11 mouse cellular contexts compared by ENCODE assay signal in the genomic region with DNA sequence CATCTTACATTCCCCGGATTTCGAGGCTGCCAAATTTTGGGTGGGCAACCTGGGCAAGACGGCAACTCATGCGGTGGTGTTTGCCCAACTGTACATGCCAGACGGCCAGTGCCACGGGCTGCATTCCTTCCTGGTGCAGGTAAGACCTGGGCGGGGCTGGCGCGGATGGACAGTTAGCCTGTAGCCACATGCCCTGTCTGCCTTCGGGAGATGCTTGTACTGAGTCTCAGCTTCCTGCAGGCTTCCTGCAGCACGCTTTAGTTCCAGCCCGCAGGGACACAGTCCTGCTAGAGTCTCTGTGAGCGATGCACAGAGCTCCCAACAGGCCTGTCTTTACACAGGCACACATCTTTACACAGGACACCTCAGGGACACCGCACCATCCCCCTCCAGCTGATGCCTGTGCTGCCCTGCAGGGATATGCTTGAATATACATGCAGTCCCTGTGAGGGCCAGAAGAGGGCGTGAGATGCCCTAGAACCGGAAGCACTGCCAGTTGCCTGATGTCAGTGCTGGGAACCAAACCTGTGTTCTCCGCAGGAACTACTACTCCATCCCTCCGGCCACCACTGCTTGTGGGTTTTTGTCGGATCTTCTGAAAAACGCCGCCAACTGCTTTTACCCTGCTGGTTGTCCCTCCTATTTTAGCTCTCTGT. TPM values are rescaled to one million over a fixed set of nuclear protein-coding genes. Genes with fewer than 3 reads are reported as not detected.
DNase-seq lines count a peak whose midpoint lies in the region; ATAC-seq and TF ChIP-seq lines count a peak whose summit lies in the region.
"Had no signal": no experiment of that assay in that cellular context is flagged by ENCODE, and none has a peak within 500 bp of the region (broad histone marks: within the 10 kb centered on the region; RNA-seq: fewer than 3 reads in every experiment).

No protein-coding gene starts in this region.

- H3K4me2 ChIP-seq in stomach, postnatal 0 days (replicated peaks; ENCODE audit: low read depth), result no peak overlapping the region
- H3K4me2 ChIP-seq in kidney, embryonic 16.5 days (replicated peaks; ENCODE audit: low read depth, low read length), result no peak overlapping the region
- H3K4me2 ChIP-seq: liver, embryonic 15.5 days had no signal

- H3K9me3 ChIP-seq in stomach, postnatal 0 days (ENCODE audit: control insufficient read depth, low read length), result no peaks in the 10 kb centered on the region
- H3K9me3 ChIP-seq in kidney, embryonic 16.5 days (ENCODE audit: low read length), result peaks cover 7% of the 10 kb centered on the region; the same call in 1 of the 2 replicates
- H3K9me3 ChIP-seq: liver, embryonic 15.5 days had no signal

- no peak for ATAC-seq in stomach, postnatal 0 days (ENCODE audit: low FRiP score, low TSS enrichment)
- no peak for ATAC-seq in kidney, embryonic 16.5 days (ENCODE audit: low FRiP score, low TSS enrichment)

- peak overlapping the region; percentile 88 for H3K27ac ChIP-seq in kidney, adult 2 months (ENCODE audit: insufficient read depth, low read depth, low read length)
- no peak overlapping the region for H3K27ac ChIP-seq in stomach, postnatal 0 days (replicated peaks)
- H3K27ac ChIP-seq in kidney, embryonic 16.5 days (ENCODE audit: low read length), result no peak overlapping the region
- H3K27ac ChIP-seq: liver, embryonic 15.5 days had no signal

- peaks cover 8% of the 10 kb centered on the region for H3K36me3 ChIP-seq in kidney, adult 2 months (ENCODE audit: control insufficient read depth, insufficient read depth, low read length)
- peaks cover 21% of the 10 kb centered on the region for H3K36me3 ChIP-seq in stomach, postnatal 0 days (ENCODE audit: control insufficient read depth, insufficient read depth, low read length)
- H3K36me3 ChIP-seq in kidney, embryonic 16.5 days (ENCODE audit: insufficient read depth, low read length), result peaks cover 49% of the 10 kb centered on the region

- TF ChIP-seq CTCF in kidney, adult 2 months (conservative IDR thresholded peaks at IDR 0.05; ENCODE audit: insufficient read depth, insufficient read length, low read depth, low read length), result peak; percentile 38
- TF ChIP-seq CTCF in stomach, postnatal 0 days (IDR thresholded peaks at IDR 0.05; ENCODE audit: low read depth), result peak; percentile 49

- no peaks in the 10 kb centered on the region for H3K27me3 ChIP-seq in kidney, adult 2 months (replicated peaks; ENCODE audit: control insufficient read depth, insufficient read depth, low read length)
- H3K27me3 ChIP-seq in stomach, postnatal 0 days (ENCODE audit: control insufficient read depth, insufficient read depth, low read length), result no peaks in the 10 kb centered on the region
- H3K27me3 ChIP-seq in kidney, embryonic 16.5 days (ENCODE audit: insufficient read depth, low read length), result no peaks in the 10 kb centered on the region
- H3K27me3 ChIP-seq: liver, embryonic 15.5 days had no signal

- 87% methylated on average over 21 of the region's 21 CpGs for WGBS in kidney, adult 2 months
- 84% methylated on average over 21 of the region's 21 CpGs for WGBS in stomach, postnatal 0 days
- WGBS in kidney, embryonic 16.5 days, result 86% methylated on average over 21 of the region's 21 CpGs

- no peak for DNase-seq in kidney, adult 2 months
- DNase-seq in kidney, postnatal 10 days, result no peak
- peak; percentile 37 to 38 for DNase-seq in urinary bladder, adult 18-20 months (ENCODE audit: low spot score in 2 of 2)
- DNase-seq in urinary bladder, adult 2 months (ENCODE audit: low spot score), result no peak
- DNase-seq in ZHBTc4 (ENCODE audit: low read depth, low spot score), result peak; percentile 86
- no peak for DNase-seq in stomach, postnatal 0 days (ENCODE audit: low spot score)
- DNase-seq in adrenal gland, postnatal 4 days (ENCODE audit: low spot score in 2 of 2), result no peak
- DNase-seq: embryo, embryonic 11 days; midbrain, embryonic 14.5 days had no signal

- H3K4me1 ChIP-seq in kidney, adult 2 months (ENCODE audit: control insufficient read depth, insufficient read depth, low read length), result peaks cover 19% of the 10 kb centered on the region; the same call in 1 of the 2 replicates
- no peaks in the 10 kb centered on the region for H3K4me1 ChIP-seq in stomach, postnatal 0 days (replicated peaks; ENCODE audit: control insufficient read depth, insufficient read depth)
- H3K4me1 ChIP-seq in kidney, embryonic 16.5 days (ENCODE audit: insufficient read depth, low read length), result no peaks in the 10 kb centered on the region
- H3K4me1 ChIP-seq: liver, embryonic 15.5 days had no signal

- no peak overlapping the region for H3K4me3 ChIP-seq in kidney, adult 2 months (ENCODE audit: insufficient read depth, low read depth, low read length)
- no peak overlapping the region for H3K4me3 ChIP-seq in stomach, postnatal 0 days (ENCODE audit: low read depth, low read length)
- H3K4me3 ChIP-seq in kidney, embryonic 16.5 days (ENCODE audit: low read length), result no peak overlapping the region
- H3K4me3 ChIP-seq: liver, embryonic 15.5 days had no signal

- no peak overlapping the region for H3K9ac ChIP-seq in stomach, postnatal 0 days (ENCODE audit: low read length)
- H3K9ac ChIP-seq in kidney, embryonic 16.5 days (replicated peaks; ENCODE audit: low read length), result no peak overlapping the region
- H3K9ac ChIP-seq: liver, embryonic 15.5 days had no signal

- no peak for TF ChIP-seq EP300 in stomach, postnatal 0 days (optimal IDR thresholded peaks at IDR 0.05)

- no peak for TF ChIP-seq POLR2A in kidney, adult 2 months (IDR thresholded peaks at IDR 0.05; ENCODE audit: low read depth, low read length)

RNA-seq across cellular contexts. Expression of a gene that starts 9.4 kb away (rescaled TPM):
- polyA plus RNA-seq in kidney, adult 2 months (2012; rRNA removed), result 77.9 and 83.6 TPM in 2 replicates
- 30.1 and 35.0 TPM in 2 replicates for polyA plus RNA-seq in urinary bladder, adult 2 months (2012; rRNA removed)
- 9.0 and 9.6 TPM in 2 replicates for polyA plus RNA-seq in stomach, postnatal 0 days (2015; fragmentation: Nextera tagmentation; extraction: Ambion mirVana)
- total RNA-seq in adrenal gland, postnatal 4 days (2021), result 10 to 100 TPM; 44.0 to 46.6 TPM
- polyA plus RNA-seq in kidney, embryonic 16.5 days (2015; fragmentation: Nextera tagmentation; extraction: Ambion mirVana), result 14.4 and 16.6 TPM in 2 replicates

RNA-seq across cellular contexts. Expression of a gene that starts 17.3 kb away (rescaled TPM):
- 4.4 and 4.5 TPM in 2 replicates for polyA plus RNA-seq in kidney, adult 2 months (2012; rRNA removed)
- 4.3 and 5.4 TPM in 2 replicates for polyA plus RNA-seq in urinary bladder, adult 2 months (2012; rRNA removed)
- polyA plus RNA-seq in stomach, postnatal 0 days (2015; fragmentation: Nextera tagmentation; extraction: Ambion mirVana), result 2.9 and 3.2 TPM in 2 replicates
- total RNA-seq in adrenal gland, postnatal 4 days (2021), result 10 to 100 TPM; 11.2 to 12.1 TPM
- 9.4 and 9.5 TPM in 2 replicates for polyA plus RNA-seq in kidney, embryonic 16.5 days (2015; fragmentation: Nextera tagmentation; extraction: Ambion mirVana)

Comparison
In these comparisons a context has a peak if more than half of its experiments do, and no peak if none do; other contexts are left out.
1. DNase-seq: peak in urinary bladder, adult 18-20 months (2 of 2) and ZHBTc4 (single experiment); none in kidney, adult 2 months (single experiment), kidney, postnatal 10 days (single experiment), urinary bladder, adult 2 months (single experiment), stomach, postnatal 0 days (single experiment) and adrenal gland, postnatal 4 days (0 of 2).